Mouse (Mus musculus) neural tube, embryonic 12.5 days (tissue): ENCODE results near the gene Artn. TPM values are rescaled to one million over a fixed set of nuclear protein-coding genes. Genes with fewer than 3 reads are reported as not detected.

Experiments used
- ATAC-seq: fragments of 200-750 bp; cut with Nextera tagmentation; 2 replicates; pipeline ENCODE4 v1.8.0; 2017; ENCODE audit warnings: low read depth, mild to moderate bottlenecking, moderate TSS enrichment, moderate library complexity; ENCODE audit not compliant: low FRiP score
- H3K27ac ChIP-seq: fragments of 300-500 bp; sonication (generic); 2 replicates; pipeline ENCODE4 v1.5.1; 2016
- H3K27me3 ChIP-seq: fragments of 300-500 bp; sonication (generic); replicated peaks from 2 replicates; pipeline ENCODE4 v1.6.1; 2016; ENCODE audit warnings: mild to moderate bottlenecking
- H3K36me3 ChIP-seq: fragments of 300-500 bp; sonication (generic); 2 replicates; pipeline ENCODE4 v1.6.1; 2016; ENCODE audit warnings: mild to moderate bottlenecking
- H3K4me1 ChIP-seq: fragments of 300-500 bp; sonication (generic); 2 replicates; pipeline ENCODE4 v1.6.1; 2016
- H3K4me2 ChIP-seq: fragments of 300-500 bp; sonication (generic); replicated peaks from 2 replicates; pipeline ENCODE4 v1.6.1; 2016; ENCODE audit warnings: mild to moderate bottlenecking
- H3K4me3 ChIP-seq: fragments of 300-500 bp; sonication (generic); 2 replicates; pipeline ENCODE4 v1.5.1; 2016
- H3K9ac ChIP-seq: fragments of 300-500 bp; sonication (generic); 2 replicates; pipeline ENCODE4 v1.6.1; 2016; ENCODE audit warnings: mild to moderate bottlenecking
- H3K9me3 ChIP-seq: fragments of 300-500 bp; sonication (generic); 2 replicates; pipeline ENCODE4 v1.6.1; 2016; ENCODE audit warnings: mild to moderate bottlenecking
- WGBS: fragments of 180-500 bp; shearing (Covaris S2); methylation state at CpG from one replicate; pipeline ENCODE4 v1.1.7; 2016; 5-methylcytosine and 5-hydroxymethylcytosine counted together
- polyA plus RNA-seq: library from polyadenylated mRNA; unstranded; fragments of >200 nt; fragmentation: Nextera tagmentation; extraction: Ambion mirVana; gene quantifications from 2 replicates; pipeline ENCODE4 v1.2.1, GENCODE M21; 2016

Gene Artn
- polyA plus RNA-seq, 1 experiment from 2014 or later, result 1.3 TPM

- ATAC-seq, result no peak
- Histone ChIP-seq H3K4me2 (peak overlapping the region; percentile 91), H3K9ac (peak overlapping the region; percentile 87), H3K9me3 (no peaks in the 10 kb centered on the region), H3K27me3 (no peaks in the 10 kb centered on the region), H3K36me3 (peaks cover 32% of the 10 kb centered on the region), H3K27ac (no peak overlapping the region), H3K4me3 (peak overlapping the region; percentile 94), H3K4me1 (peaks cover 40% of the 10 kb centered on the region)
- 2% methylated on average over 24 of the region's 24 CpGs for WGBS
Measured at GRCm38 (mm10) chr4:117886644-117887043, 42.9 kb downstream of the Artn start.

- Histone ChIP-seq H3K4me3 (peak overlapping the region; percentile 94), H3K9me3 (no peaks in the 10 kb centered on the region), H3K9ac (peak overlapping the region; percentile 87; the same call in 1 of the 2 replicates), H3K4me1 (peaks cover 39% of the 10 kb centered on the region), H3K27me3 (no peaks in the 10 kb centered on the region), H3K27ac (no peak overlapping the region), H3K4me2 (peak overlapping the region; percentile 91), H3K36me3 (peaks cover 32% of the 10 kb centered on the region)
- ATAC-seq, result no peak
- WGBS, result 82% methylated on average over 9 of the region's 9 CpGs
Measured at GRCm38 (mm10) chr4:117885994-117886393, 43.6 kb downstream of the Artn start.

GRCm38 (mm10) chr4:117885093-117885492 is 44.5 kb downstream of the Artn start:
- no peak overlapping the region; the same call in 1 of the 2 replicates for H3K4me2 ChIP-seq
- H3K36me3 ChIP-seq, result peaks cover 29% of the 10 kb centered on the region
- H3K27ac ChIP-seq, result no peak overlapping the region
- H3K4me1 ChIP-seq, result peaks cover 37% of the 10 kb centered on the region
- H3K9ac ChIP-seq, result no peak overlapping the region
- H3K27me3 ChIP-seq, result no peaks in the 10 kb centered on the region
- WGBS, result 93% methylated on average over 10 of the region's 10 CpGs
- no peaks in the 10 kb centered on the region for H3K9me3 ChIP-seq
- ATAC-seq, result no peak
- no peak overlapping the region for H3K4me3 ChIP-seq

- H3K4me2 ChIP-seq, result peak overlapping the region; percentile 91
- H3K4me3 ChIP-seq, result peak overlapping the region; percentile 90; the same call in 1 of the 2 replicates
- 100% methylated on average over 1 of the region's 1 CpGs for WGBS
- H3K9ac ChIP-seq, result peak overlapping the region; percentile 93; the same call in 1 of the 2 replicates
- H3K36me3 ChIP-seq, result peaks cover 21% of the 10 kb centered on the region
- H3K27ac ChIP-seq, result no peak overlapping the region
- H3K27me3 ChIP-seq, result no peaks in the 10 kb centered on the region
- H3K9me3 ChIP-seq, result no peaks in the 10 kb centered on the region
- H3K4me1 ChIP-seq, result peaks cover 40% of the 10 kb centered on the region
- ATAC-seq, result no peak
Measured at GRCm38 (mm10) chr4:117884146-117884545, 45.4 kb downstream of the Artn start.

GRCm38 (mm10) chr4:117882701-117883691 is 46.6 kb downstream of the Artn start, which contains the start of gene B4galt2:
B4galt2 (minus strand) TSS chr4:117883487.
- Histone ChIP-seq H3K27me3 (no peaks in the 10 kb centered on the region), H3K9me3 (no peaks in the 10 kb centered on the region), H3K27ac (no peak within 1 kb of the TSS; the same call in 1 of the 2 replicates), H3K9ac (peak within 1 kb of the TSS; percentile 93), H3K36me3 (peaks cover 24% of the 10 kb centered on the region), H3K4me2 (peak within 1 kb of the TSS; percentile 91), H3K4me3 (peak within 1 kb of the TSS; percentile 90), H3K4me1 (peaks cover 40% of the 10 kb centered on the region)
- WGBS, result 1% methylated on average over 81 of the region's 103 CpGs
- peak; percentile 57 for ATAC-seq

GRCm38 (mm10) chr4:117878703-117879102 is 50.9 kb downstream of the Artn start:
- Histone ChIP-seq H3K27me3 (no peaks in the 10 kb centered on the region), H3K4me1 (peaks cover 23% of the 10 kb centered on the region), H3K4me2 (no peak overlapping the region), H3K9me3 (no peaks in the 10 kb centered on the region), H3K9ac (no peak overlapping the region), H3K4me3 (no peak overlapping the region), H3K36me3 (peaks cover 40% of the 10 kb centered on the region), H3K27ac (no peak overlapping the region)
- 78% methylated on average over 5 of the region's 5 CpGs for WGBS
- ATAC-seq, result no peak

GRCm38 (mm10) chr4:117878301-117878700 is 51.3 kb downstream of the Artn start:
- ATAC-seq, result no peak
- Histone ChIP-seq H3K36me3 (peaks cover 44% of the 10 kb centered on the region), H3K9me3 (no peaks in the 10 kb centered on the region), H3K27me3 (no peaks in the 10 kb centered on the region), H3K9ac (no peak overlapping the region), H3K27ac (no peak overlapping the region), H3K4me2 (no peak overlapping the region), H3K4me3 (no peak overlapping the region), H3K4me1 (peaks cover 21% of the 10 kb centered on the region)
- WGBS, result 60% methylated on average over 10 of the region's 10 CpGs

Other genes with a start within 250 kb of the Artn start
- 66.3 and 77.5 TPM in 2 replicates for gene Dmap1, start 247.5 kb downstream of the Artn start, polyA plus RNA-seq
- not detected in 2 replicates for gene Gm12845, start 205.4 kb downstream of the Artn start, polyA plus RNA-seq
- not detected in 2 replicates for gene Klf17, start 164.1 kb downstream of the Artn start, polyA plus RNA-seq
- 16.6 and 17.3 TPM in 2 replicates for gene Slc6a9, start 95.3 kb downstream of the Artn start, polyA plus RNA-seq
- 1.4 and 2.7 TPM in 2 replicates for gene Ccdc24, start 57.2 kb downstream of the Artn start, polyA plus RNA-seq
- 44.5 and 46.9 TPM in 2 replicates for gene B4galt2, start 46.3 kb downstream of the Artn start, polyA plus RNA-seq
- 308 and 323 TPM in 2 replicates for gene Atp6v0b, start 42.4 kb downstream of the Artn start, polyA plus RNA-seq
- 23.0 and 27.5 TPM in 2 replicates for gene Dph2, start 37.7 kb downstream of the Artn start, polyA plus RNA-seq
- gene Ipo13, start 14.8 kb downstream of the Artn start, polyA plus RNA-seq, result 65.7 and 68.5 TPM in 2 replicates
- gene St3gal3, start 205.2 kb upstream of the Artn start, polyA plus RNA-seq, result 9.4 and 12.3 TPM in 2 replicates